8 mouse cellular contexts compared by ENCODE assay signal in genomic region chr1:120603656-120604051, GRCm38 (mm10). TPM values are rescaled to one million over a fixed set of nuclear protein-coding genes. Genes with fewer than 3 reads are reported as not detected.
DNase-seq lines count a peak whose midpoint lies in the region; ATAC-seq and TF ChIP-seq lines count a peak whose summit lies in the region.

No protein-coding gene starts in this region.

- peak overlapping the region; percentile 93 for H3K4me2 ChIP-seq in heart, embryonic 13.5 days
- H3K4me2 ChIP-seq in forebrain, embryonic 16.5 days (ENCODE audit: low read length) = peak overlapping the region; percentile 65; the same call in 1 of the 2 replicates
- peak overlapping the region; percentile 82 for H3K4me2 ChIP-seq in midbrain, embryonic 11.5 days

- H3K9ac ChIP-seq in heart, embryonic 13.5 days = peak overlapping the region; percentile 74
- no peak overlapping the region for H3K9ac ChIP-seq in forebrain, embryonic 16.5 days (replicated peaks; ENCODE audit: low read depth, low read length)
- H3K9ac ChIP-seq in midbrain, embryonic 11.5 days (ENCODE audit: low read length) = peak overlapping the region; percentile 80

- H3K27ac ChIP-seq in heart, embryonic 13.5 days (replicated peaks) = no peak overlapping the region
- no peak overlapping the region for H3K27ac ChIP-seq in forebrain, embryonic 16.5 days (ENCODE audit: low read length)
- H3K27ac ChIP-seq in midbrain, embryonic 11.5 days (ENCODE audit: low read depth, low read length) = peak overlapping the region; percentile 82
- H3K27ac ChIP-seq in layer of hippocampus, adult 2 months = no peak overlapping the region

- H3K4me3 ChIP-seq in heart, embryonic 13.5 days = peak overlapping the region; percentile 59
- H3K4me3 ChIP-seq in forebrain, embryonic 16.5 days (replicated peaks; ENCODE audit: low read length) = peak overlapping the region; percentile 41
- peak overlapping the region; percentile 57 for H3K4me3 ChIP-seq in midbrain, embryonic 11.5 days (ENCODE audit: low read depth, low read length)
- H3K4me3 ChIP-seq in layer of hippocampus, adult 2 months = no peak overlapping the region

- H3K27me3 ChIP-seq in heart, embryonic 13.5 days (replicated peaks) = peaks cover 96% of the 10 kb centered on the region
- peaks cover 53% of the 10 kb centered on the region for H3K27me3 ChIP-seq in forebrain, embryonic 16.5 days (replicated peaks; ENCODE audit: control insufficient read depth, insufficient read depth, low read length)
- H3K27me3 ChIP-seq in midbrain, embryonic 11.5 days (ENCODE audit: control insufficient read depth, insufficient read depth, low read length) = peaks cover 75% of the 10 kb centered on the region

- 1% methylated on average over 35 of the region's 35 CpGs for WGBS in heart, embryonic 13.5 days
- WGBS in forebrain, embryonic 16.5 days = under 1% methylated on average over 35 of the region's 35 CpGs
- WGBS in midbrain, embryonic 11.5 days = under 1% methylated on average over 35 of the region's 35 CpGs

- intact Hi-C loops in heart, postnatal 36 days (cut with DNase I) = no loop called here

- H3K4me1 ChIP-seq in heart, embryonic 13.5 days = peaks cover 25% of the 10 kb centered on the region
- peaks cover 24% of the 10 kb centered on the region for H3K4me1 ChIP-seq in forebrain, embryonic 16.5 days (replicated peaks; ENCODE audit: control insufficient read depth, insufficient read depth, low read length)
- H3K4me1 ChIP-seq in midbrain, embryonic 11.5 days (ENCODE audit: control insufficient read depth, insufficient read depth, low read length) = peaks cover 12% of the 10 kb centered on the region

- TF ChIP-seq CTCF in layer of hippocampus, adult 2 months (conservative IDR thresholded peaks at IDR 0.05) = no peak

- no peaks in the 10 kb centered on the region for H3K36me3 ChIP-seq in heart, embryonic 13.5 days
- no peaks in the 10 kb centered on the region for H3K36me3 ChIP-seq in forebrain, embryonic 16.5 days (ENCODE audit: control insufficient read depth, insufficient read depth)
- no peaks in the 10 kb centered on the region for H3K36me3 ChIP-seq in midbrain, embryonic 11.5 days (ENCODE audit: control insufficient read depth, insufficient read depth, low read length)

- no peaks in the 10 kb centered on the region for H3K9me3 ChIP-seq in heart, embryonic 13.5 days
- no peaks in the 10 kb centered on the region for H3K9me3 ChIP-seq in forebrain, embryonic 16.5 days (ENCODE audit: control insufficient read depth, low read length)
- H3K9me3 ChIP-seq in midbrain, embryonic 11.5 days (ENCODE audit: control insufficient read depth, low read length) = no peaks in the 10 kb centered on the region

- no peak for DNase-seq in heart, postnatal 36 days
- peak; percentile 53 for DNase-seq in R1 (ENCODE audit: low read depth, low spot score)
- peak; percentile 98 for DNase-seq in midbrain, embryonic 11.5 days (ENCODE audit: low spot score, missing footprints)
- DNase-seq in ovary, postnatal 10 days (ENCODE audit: low spot score) = no peak
- DNase-seq in layer of hippocampus, adult 2 months (ENCODE audit: low spot score in 2 of 2) = no peak
- DNase-seq in cerebellum, postnatal 4 days (ENCODE audit: low spot score in 2 of 2) = no peak

- ATAC-seq in heart, embryonic 13.5 days (ENCODE audit: extremely low read depth, insufficient number of reproducible peaks, low FRiP score, low TSS enrichment) = no peak
- no peak for ATAC-seq in forebrain, embryonic 16.5 days
- no peak for ATAC-seq in midbrain, embryonic 11.5 days (ENCODE audit: low FRiP score)

RNA-seq across cellular contexts. Expression of gene En1, which starts 1.4 kb away (rescaled TPM):
- not detected in 2 replicates for polyA plus RNA-seq in heart, embryonic 13.5 days (2015; fragmentation: Nextera tagmentation; extraction: Ambion mirVana)
- not detected for total RNA-seq in heart, postnatal 36 days (2021)
- polyA plus RNA-seq in forebrain, embryonic 16.5 days (2015; fragmentation: Nextera tagmentation; extraction: Ambion mirVana) = 0.39 TPM in 1 of 2 replicates, not detected in the other
- 6.5 and 8.2 TPM in 2 replicates for polyA plus RNA-seq in midbrain, embryonic 11.5 days (2014; fragmentation: Nextera tagmentation; extraction: Ambion mirVana)
- total RNA-seq in layer of hippocampus, adult 2 months (2021) = not detected

Comparison
In these comparisons a context has a peak if more than half of its experiments do, and no peak if none do; other contexts are left out.
1. DNase-seq: peak in R1 (single experiment) and midbrain, embryonic 11.5 days (single experiment); none in heart, postnatal 36 days (0 of 2), ovary, postnatal 10 days (single experiment), layer of hippocampus, adult 2 months (0 of 2) and cerebellum, postnatal 4 days (0 of 2).
2. Peak in every context shown above with its lines, with median percentiles within 50 percentile points of each other: H3K4me2 ChIP-seq.